Mouse (Mus musculus): ENCODE results near the gene Tst.

Gene Tst

GRCm38 (mm10) chr15:78429139-78429459 lies 23.4 kb upstream of the Tst start:
- DNase-seq: no peak

- peak; percentile 85 to 88 for DNase-seq
Observed at GRCm38 (mm10) chr15:78428391-78429138, 22.9 kb upstream of the Tst start, which contains the start of gene Kctd17. Gene Kctd17, plus strand, starts transcription at chr15:78428564.

GRCm38 (mm10) chr15:78425230-78425629 lies 19.5 kb upstream of the Tst start:
- DNase-seq: no peak

GRCm38 (mm10) chr15:78424507-78424906 lies 18.8 kb upstream of the Tst start:
- peak in 1 of 2 experiments; percentile 3 for DNase-seq

- DNase-seq: peak; percentile 83 to 87
Observed at GRCm38 (mm10) chr15:78422046-78422956, 16.6 kb upstream of the Tst start.

- DNase-seq: no peak
Observed at GRCm38 (mm10) chr15:78420395-78420794, 14.7 kb upstream of the Tst start.

GRCm38 (mm10) chr15:78416937-78417336 lies 11.2 kb upstream of the Tst start:
- no peak for DNase-seq

GRCm38 (mm10) chr15:78414157-78414556 lies 8.4 kb upstream of the Tst start:
- DNase-seq: no peak

- no peak for DNase-seq
Observed at GRCm38 (mm10) chr15:78413719-78414117, 8.0 kb upstream of the Tst start.

GRCm38 (mm10) chr15:78413083-78413718 lies 7.5 kb upstream of the Tst start:
- no peak for DNase-seq

- no peak for DNase-seq
Observed at GRCm38 (mm10) chr15:78409570-78410052, 3.9 kb upstream of the Tst start.

- DNase-seq: peak; percentile 88 to 92
Observed at GRCm38 (mm10) chr15:78406293-78406934, 707 bp upstream of the Tst start, which contains the start of gene Mpst. Gene Mpst, plus strand, starts transcription at chr15:78406416.

- no peak for DNase-seq
Observed at GRCm38 (mm10) chr15:78405098-78405497, 609 bp downstream of the Tst start.

- DNase-seq: peak in 1 of 2 experiments; percentile 25
Observed at GRCm38 (mm10) chr15:78403896-78404295, 1.8 kb downstream of the Tst start.

- no peak for DNase-seq
Observed at GRCm38 (mm10) chr15:78403301-78403741, 2.4 kb downstream of the Tst start.

- DNase-seq: no peak
Observed at GRCm38 (mm10) chr15:78402423-78402822, 3.3 kb downstream of the Tst start.

- DNase-seq: peak; percentile 55 to 66
Observed at GRCm38 (mm10) chr15:78401921-78402320, 3.8 kb downstream of the Tst start.

- no peak for DNase-seq
Observed at GRCm38 (mm10) chr15:78401345-78401744, 4.4 kb downstream of the Tst start.

GRCm38 (mm10) chr15:78395478-78395962 lies 10.2 kb downstream of the Tst start, which contains the start of gene Tex33:
Gene Tex33, minus strand, starts transcription at chr15:78395912.
- no peak for DNase-seq

GRCm38 (mm10) chr15:78390855-78391254 lies 14.9 kb downstream of the Tst start:
- no peak for DNase-seq

- no peak for DNase-seq
Observed at GRCm38 (mm10) chr15:78385564-78385963, 20.1 kb downstream of the Tst start.

Measured in cerebellum, postnatal 36 days (tissue).